Mouse (Mus musculus) hematopoietic stem cell, adult 5-6 weeks (primary cell): ENCODE measurements around the gene Lrrc61. TPM values are rescaled to one million over a fixed set of nuclear protein-coding genes. Genes with fewer than 3 reads are reported as not detected.

ENCODE experiments used
- ATAC-seq, 2 experiments: fragments of 125-278 bp in 1 of 2; replicated peaks in 1 of 2; 2 replicates each; pipeline ENCODE4 v1.8.0; 2016 to 2017; ENCODE audit warnings: inconsistent platforms in 2 of 2, mild to moderate bottlenecking in 2 of 2, moderate number of reproducible peaks in 2 of 2, low read depth in 1 of 2, moderate TSS enrichment in 1 of 2; ENCODE audit not compliant: low FRiP score in 2 of 2, poor library complexity in 2 of 2, severe bottlenecking in 2 of 2, insufficient read depth in 1 of 2, low TSS enrichment in 1 of 2
- total RNA-seq: library from RNA; stranded (forward); fragments of 172-1452, 232-1000 nt; gene quantifications from 2 replicates; pipeline ENCODE4 v1.2.3, GENCODE M21; 2017

Lrrc61 gene
- total RNA-seq, 1 experiment from 2014 or later = 4.7 TPM

GRCm38 (mm10) chr6:48602080-48602741, 47.6 kb downstream of the Lrrc61 start:
- peak; percentile 12 to 59; a peak in 2 of 4 replicates for ATAC-seq

GRCm38 (mm10) chr6:48608124-48608523, 53.5 kb downstream of the Lrrc61 start:
- ATAC-seq = no peak

GRCm38 (mm10) chr6:48609512-48609911, 54.9 kb downstream of the Lrrc61 start:
- ATAC-seq = peak in 1 of 2 experiments; percentile 14; a peak in 1 of 4 replicates

- no peak for ATAC-seq
Measured at GRCm38 (mm10) chr6:48610657-48611056, 56.1 kb downstream of the Lrrc61 start.

DNA sequence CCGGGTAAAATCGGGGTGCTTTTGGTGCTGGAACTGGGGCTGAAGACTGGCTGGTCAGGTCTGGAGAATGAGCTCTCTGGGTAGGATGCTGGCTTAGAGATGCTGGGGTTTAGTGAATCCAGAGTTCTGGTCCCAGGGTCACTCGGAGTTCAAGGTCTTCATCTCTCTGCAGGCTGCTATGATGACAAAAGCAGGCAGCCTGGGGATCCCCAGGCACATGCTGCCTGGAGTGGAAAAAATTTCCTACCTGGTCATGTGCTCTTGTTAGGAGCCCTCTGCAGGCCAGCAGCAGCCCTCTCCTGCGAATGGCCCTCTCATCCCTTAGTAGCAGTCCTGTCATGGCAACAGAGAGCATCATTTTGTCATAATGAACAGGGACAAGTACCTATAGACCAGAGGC, 58.9 kb downstream of the Lrrc61 start:
- no peak for ATAC-seq

GRCm38 (mm10) chr6:48614756-48615155, 60.2 kb downstream of the Lrrc61 start:
- no peak for ATAC-seq

- ATAC-seq = no peak
Measured at GRCm38 (mm10) chr6:48620031-48620430, 65.4 kb downstream of the Lrrc61 start.

Other genes starting within 250 kb of the Lrrc61 start
- 12.4 and 16.3 TPM in 2 replicates for gene Krba1, start 159.2 kb upstream of the Lrrc61 start, total RNA-seq
- 8.6 and 9.8 TPM in 2 replicates for gene Zfp467, start 109.0 kb upstream of the Lrrc61 start, total RNA-seq
- gene Sspo, start 106.6 kb upstream of the Lrrc61 start, total RNA-seq = 0.19 TPM in 1 of 2 replicates, not detected in the other
- gene Atp6v0e2, start 17.2 kb upstream of the Lrrc61 start, total RNA-seq = 0.44 TPM in 1 of 2 replicates, not detected in the other
- gene Rarres2, start 18.0 kb downstream of the Lrrc61 start, total RNA-seq = not detected in 2 replicates
- not detected in 2 replicates for gene Gm45021, start 34.8 kb downstream of the Lrrc61 start, total RNA-seq
- gene Repin1, start 39.1 kb downstream of the Lrrc61 start, total RNA-seq = 30.1 and 32.0 TPM in 2 replicates
- gene Gm44965, start 39.1 kb downstream of the Lrrc61 start, total RNA-seq = 10.0 TPM in 1 of 2 replicates, not detected in the other
- 6.1 and 8.4 TPM in 2 replicates for gene Zfp775, start 47.3 kb downstream of the Lrrc61 start, total RNA-seq
- 2.0 and 2.6 TPM in 2 replicates for gene AI854703, start 72.0 kb downstream of the Lrrc61 start, total RNA-seq
- gene Gimap8, start 92.4 kb downstream of the Lrrc61 start, total RNA-seq = 52.3 and 68.2 TPM in 2 replicates
- gene Gimap9, start 121.3 kb downstream of the Lrrc61 start, total RNA-seq = 83.6 and 95.8 TPM in 2 replicates
- gene Gimap4, start 129.8 kb downstream of the Lrrc61 start, total RNA-seq = 30.6 and 35.7 TPM in 2 replicates
- gene Gimap6, start 153.4 kb downstream of the Lrrc61 start, total RNA-seq = 416 and 544 TPM in 2 replicates
- gene Gm28053, start 163.8 kb downstream of the Lrrc61 start, total RNA-seq = 100 and 477 TPM in 2 replicates
- 11.0 and 25.5 TPM in 2 replicates for gene Gimap7, start 163.8 kb downstream of the Lrrc61 start, total RNA-seq
- gene Gimap1, start 184.3 kb downstream of the Lrrc61 start, total RNA-seq = 122 and 153 TPM in 2 replicates
- 39.8 and 45.8 TPM in 2 replicates for gene Gimap5, start 191.4 kb downstream of the Lrrc61 start, total RNA-seq
- 2.4 and 7.8 TPM in 2 replicates for gene Gimap3, start 216.1 kb downstream of the Lrrc61 start, total RNA-seq